Mouse (Mus musculus): ENCODE data around the gene Sh3bgrl3.

DNA sequence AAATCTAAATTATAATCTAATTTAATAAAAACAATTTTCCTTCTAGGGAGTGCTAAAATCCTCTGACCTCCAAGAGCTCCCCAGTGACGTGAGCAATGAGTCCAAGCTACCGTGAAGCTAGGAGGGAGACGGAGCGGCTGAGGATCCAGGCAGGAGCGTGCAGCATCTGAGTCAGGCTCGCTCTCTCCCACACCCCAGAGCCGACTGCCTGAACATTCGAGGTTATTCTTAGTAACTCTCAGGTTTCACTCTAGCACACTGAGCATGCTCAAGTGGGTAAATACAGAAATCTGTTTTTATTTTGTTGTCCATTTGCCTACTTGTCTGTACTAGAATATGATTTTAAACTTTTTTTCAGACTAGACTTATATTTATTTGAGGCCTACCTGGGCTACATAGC is 28.2 kb upstream of the Sh3bgrl3 start:
- TF ChIP-seq POLR2A (IDR thresholded peaks at IDR 0.05; ENCODE audit: extremely low read depth, insufficient read depth, low read length) (peak; percentile 19; the same call in 1 of the 2 replicates), CTCF (IDR thresholded peaks at IDR 0.05; ENCODE audit: extremely low read depth, insufficient read depth, low read length) (no peak)

Data from cortical plate, adult 2 months (tissue).